Mouse (Mus musculus) MEL (cell line): Measurements from ENCODE around the gene Efcab5. TPM values are rescaled to one million over a fixed set of nuclear protein-coding genes. Genes with fewer than 3 reads are reported as not detected.

ENCODE experiments used
- DNase-seq: peaks from one replicate; pipeline ENCODE4 v3.0.0; 2011; ENCODE audit warnings: low read depth, low spot score
- H3K27ac ChIP-seq: 2 replicates; pipeline ENCODE4 v1.5.1; 2012; ENCODE audit warnings: low read depth, mild to moderate bottlenecking, control low read depth, low read length, moderate library complexity; ENCODE audit not compliant: control insufficient read depth
- H3K27me3 ChIP-seq, 2 experiments: fragments of 150-350 bp in 1 of 2; sonication (generic) in 1 of 2; 2 replicates each; pipeline ENCODE4 v1.6.1; 2012; ENCODE audit warnings: low read length in 2 of 2, mild to moderate bottlenecking in 2 of 2, improper control_type of control experiment in 1 of 2, moderate library complexity in 1 of 2; ENCODE audit not compliant: insufficient read depth in 2 of 2, control insufficient read depth in 1 of 2
- H3K36me3 ChIP-seq, 2 experiments: 2 replicates each; pipeline ENCODE4 v1.6.1; 2012 to 2014; ENCODE audit warnings: low read length in 2 of 2, improper control_type of control experiment in 1 of 2, inconsistent platforms in 1 of 2, mild to moderate bottlenecking in 1 of 2; ENCODE audit not compliant: insufficient read depth in 2 of 2, control insufficient read depth in 1 of 2
- H3K4me1 ChIP-seq, 2 experiments: fragments of 150-350 bp in 1 of 2; sonication (generic) in 1 of 2; 2 replicates each; pipeline ENCODE4 v1.6.1; 2012; ENCODE audit warnings: low read length in 2 of 2, improper control_type of control experiment in 1 of 2, mild to moderate bottlenecking in 1 of 2; ENCODE audit not compliant: insufficient read depth in 2 of 2, control insufficient read depth in 1 of 2
- H3K4me3 ChIP-seq, 2 experiments: fragments of 150-350 bp in 1 of 2; sonication (generic) in 1 of 2; 2 replicates each; pipeline ENCODE4 v1.5.1; 2012; ENCODE audit warnings: low read depth in 2 of 2, low read length in 2 of 2, mild to moderate bottlenecking in 2 of 2, moderate library complexity in 2 of 2, control low read depth in 1 of 2, improper control_type of control experiment in 1 of 2; ENCODE audit not compliant: control insufficient read depth in 1 of 2, insufficient read depth in 1 of 2
- H3K79me2 ChIP-seq: 2 replicates; pipeline ENCODE4 v1.6.1; 2012; ENCODE audit warnings: mild to moderate bottlenecking, low read length, moderate library complexity; ENCODE audit not compliant: control insufficient read depth, poor library complexity, insufficient read depth
- H3K9ac ChIP-seq: 2 replicates; pipeline ENCODE4 v1.6.1; 2012; ENCODE audit warnings: low read depth, mild to moderate bottlenecking, control low read depth, low read length, moderate library complexity; ENCODE audit not compliant: control insufficient read depth, poor library complexity, severe bottlenecking
- H3K9me3 ChIP-seq: fragments of 150-350 bp; sonication (generic); replicated peaks from 2 replicates; pipeline ENCODE4 v1.6.1; 2012; ENCODE audit warnings: mild to moderate bottlenecking, low read length, improper control_type of control experiment, moderate library complexity; ENCODE audit not compliant: insufficient read depth
- BHLHE40 ChIP-seq: IDR thresholded peaks from 2 replicates; pipeline ENCODE4 v1.6.1; 2012; ENCODE audit warnings: low read depth, mild to moderate bottlenecking, inconsistent platforms, low read length, improper control_type of control experiment, borderline replicate concordance
- CHD2 ChIP-seq: IDR thresholded peaks from 2 replicates; pipeline ENCODE4 v1.6.1; 2011; ENCODE audit warnings: low read length, improper control_type of control experiment
- ELF1 ChIP-seq: IDR thresholded peaks from 2 replicates; pipeline ENCODE4 v1.6.1; 2014; ENCODE audit warnings: low read depth, mild to moderate bottlenecking, inconsistent platforms, low read length, improper control_type of control experiment, moderate library complexity
- GATA1 ChIP-seq: IDR thresholded peaks from 2 replicates; pipeline ENCODE4 v1.6.1; 2011; ENCODE audit warnings: low read depth, low read length, improper control_type of control experiment
- HCFC1 ChIP-seq: IDR thresholded peaks from 2 replicates; pipeline ENCODE4 v1.6.1; 2012; ENCODE audit warnings: low read depth, mild to moderate bottlenecking, inconsistent platforms, low read length, improper control_type of control experiment, moderate library complexity
- JUND ChIP-seq: IDR thresholded peaks from 2 replicates; pipeline ENCODE4 v1.6.1; 2011; ENCODE audit warnings: low read depth, mild to moderate bottlenecking, improper control_type of control experiment, low read length
- KAT2A ChIP-seq: conservative IDR thresholded peaks from 2 replicates; pipeline ENCODE4 v1.6.1; 2012; ENCODE audit warnings: low read depth, low read length, improper control_type of control experiment, inconsistent platforms
- MAZ ChIP-seq: IDR thresholded peaks from 2 replicates; pipeline ENCODE4 v1.6.1; 2012; ENCODE audit warnings: low read depth, mild to moderate bottlenecking, inconsistent platforms, low read length, improper control_type of control experiment
- MXI1 ChIP-seq: IDR thresholded peaks from 2 replicates; pipeline ENCODE4 v1.6.1; 2011; ENCODE audit warnings: mild to moderate bottlenecking, low read depth, low read length, improper control_type of control experiment
- MYC ChIP-seq: IDR thresholded peaks from 2 replicates; pipeline ENCODE4 v1.6.1; 2011; ENCODE audit warnings: low read depth, mild to moderate bottlenecking, low read length, improper control_type of control experiment, moderate library complexity
- NELFE ChIP-seq: IDR thresholded peaks from 2 replicates; pipeline ENCODE4 v1.6.1; 2011; ENCODE audit warnings: low read depth, low read length, improper control_type of control experiment
- NRF1 ChIP-seq: IDR thresholded peaks from 2 replicates; pipeline ENCODE4 v1.6.1; 2014; ENCODE audit warnings: low read depth, mild to moderate bottlenecking, inconsistent platforms, low read length, improper control_type of control experiment, moderate library complexity; ENCODE audit not compliant: poor library complexity, insufficient read depth, severe bottlenecking
- POLR2AphosphoS2 ChIP-seq: IDR thresholded peaks from 2 replicates; pipeline ENCODE4 v1.6.1; 2011; ENCODE audit warnings: low read length, improper control_type of control experiment
- RAD21 ChIP-seq: IDR thresholded peaks from 2 replicates; pipeline ENCODE4 v1.6.1; 2011; ENCODE audit warnings: mild to moderate bottlenecking, low read depth, low read length, improper control_type of control experiment
- RCOR1 ChIP-seq: IDR thresholded peaks from 2 replicates; pipeline ENCODE4 v1.6.1; 2012; ENCODE audit warnings: low read depth, mild to moderate bottlenecking, inconsistent platforms, low read length, improper control_type of control experiment
- SIN3A ChIP-seq: IDR thresholded peaks from 2 replicates; pipeline ENCODE4 v1.6.1; 2012; ENCODE audit warnings: low read length, improper control_type of control experiment, inconsistent platforms
- TBP ChIP-seq: IDR thresholded peaks from 2 replicates; pipeline ENCODE4 v1.8.0; 2011; ENCODE audit warnings: low read depth, low read length, improper control_type of control experiment
- TCF12 ChIP-seq: IDR thresholded peaks from 2 replicates; pipeline ENCODE4 v1.6.1; 2014; ENCODE audit warnings: low read depth, mild to moderate bottlenecking, inconsistent platforms, low read length, improper control_type of control experiment, moderate library complexity
- UBTF ChIP-seq: IDR thresholded peaks from 2 replicates; pipeline ENCODE4 v1.6.1; 2012; ENCODE audit warnings: low read depth, mild to moderate bottlenecking, inconsistent platforms, low read length, improper control_type of control experiment, moderate library complexity, borderline replicate concordance; ENCODE audit not compliant: insufficient read depth
- USF1 ChIP-seq: IDR thresholded peaks from 2 replicates; pipeline ENCODE4 v1.6.1; 2014; ENCODE audit warnings: low read depth, mild to moderate bottlenecking, inconsistent platforms, low read length, improper control_type of control experiment, moderate library complexity
- USF2 ChIP-seq, 2 experiments: IDR thresholded peaks; 2 replicates each; pipeline ENCODE4 v1.6.1; 2011 to 2012; ENCODE audit warnings: improper control_type of control experiment in 2 of 2, low read length in 2 of 2, borderline replicate concordance in 1 of 2, inconsistent platforms in 1 of 2, low read depth in 1 of 2, mild to moderate bottlenecking in 1 of 2; ENCODE audit not compliant: insufficient read depth in 1 of 2
- ZC3H11A ChIP-seq: IDR thresholded peaks from 2 replicates; pipeline ENCODE4 v1.6.1; 2012; ENCODE audit warnings: low read depth, mild to moderate bottlenecking, inconsistent platforms, low read length, improper control_type of control experiment
- ZMIZ1 ChIP-seq: IDR thresholded peaks from 2 replicates; pipeline ENCODE4 v1.6.1; 2012; ENCODE audit warnings: low read depth, mild to moderate bottlenecking, inconsistent platforms, low read length, improper control_type of control experiment, moderate library complexity
- ZNF384 ChIP-seq: IDR thresholded peaks from 2 replicates; pipeline ENCODE4 v1.6.1; 2012; ENCODE audit warnings: low read depth, mild to moderate bottlenecking, inconsistent platforms, low read length, improper control_type of control experiment
- polyA plus RNA-seq, 2 experiments: library from polyadenylated mRNA; stranded (reverse) in 1 of 2; unstranded in 1 of 2; fragments of >175 nt in 1 of 2; fragments of >200 nt in 1 of 2; gene quantifications; 2 replicates each; pipeline versions ENCODE4 v1.2.1 to v1.2.4; 2012; ENCODE audit warnings: low replicate concordance in 2 of 2, low read depth in 1 of 2; ENCODE audit not compliant: insufficient read length in 2 of 2, insufficient read depth in 1 of 2, missing spikeins in 1 of 2
- total RNA-seq: library from RNA; depleted of rRNA; stranded (reverse); fragments of 300-350 nt; gene quantifications from 2 replicates; pipeline ENCODE4 v1.2.3, GENCODE M21; 2012

The Efcab5 gene
- total and polyA plus RNA-seq, 3 experiments: 0.27 to 0.29 TPM; not detected in 1

- no peak overlapping the region for H3K27ac ChIP-seq
- no peaks in the 10 kb centered on the region for H3K9me3 ChIP-seq
- no peak for DNase-seq
- no peak overlapping the region for H3K9ac ChIP-seq
- H3K4me1 ChIP-seq: no peaks in the 10 kb centered on the region
- H3K79me2 ChIP-seq: no peaks in the 10 kb centered on the region
- H3K4me3 ChIP-seq: no peak overlapping the region
- TF ChIP-seq GATA1 (no peak), RCOR1 (no peak), ELF1 (no peak), UBTF (no peak), MYC (no peak), RAD21 (no peak), USF1 (no peak), ZNF384 (no peak), TCF12 (no peak), USF2 (IDR thresholded peaks at IDR 0.05; ENCODE audit: borderline replicate concordance in 1 of 2, insufficient read depth in 1 of 2, low read depth in 1 of 2, low read length in 2 of 2) (no peak), BHLHE40 (no peak), NELFE (no peak), MAZ (no peak), JUND (no peak), ZMIZ1 (no peak)
- TF ChIP-seq, all 39 proteins: peak for 0
- H3K27me3 ChIP-seq: peaks cover 0 to 3% of the 10 kb centered on the region in 2 experiments; a peak in 1 of 4 replicates
- H3K36me3 ChIP-seq: no peaks in the 10 kb centered on the region
Measured at GRCm38 (mm10) chr11:77095206-77095605, 93.6 kb downstream of the Efcab5 start.

GRCm38 (mm10) chr11:77094136-77094535 is 94.6 kb downstream of the Efcab5 start:
- Histone ChIP-seq H3K9ac (no peak overlapping the region), H3K4me1 (no peaks in the 10 kb centered on the region)

More at GRCm38 (mm10) chr11:77094136-77094535, 94.6 kb downstream of the Efcab5 start:
- Histone ChIP-seq H3K79me2 (no peaks in the 10 kb centered on the region), H3K9me3 (no peaks in the 10 kb centered on the region), H3K27me3 (peaks cover 0 to 4% of the 10 kb centered on the region in 2 experiments; a peak in 2 of 4 replicates), H3K27ac (no peak overlapping the region), H3K36me3 (0 out of 4 replicates have a peak, but pooled peaks cover 0 to under 1% of the 10 kb centered on the region in 2 experiments), H3K4me3 (no peak overlapping the region)
- no peak for DNase-seq
- TF ChIP-seq KAT2A (no peak), NRF1 (no peak), JUND (no peak), TBP (no peak), POLR2AphosphoS2 (no peak), MXI1 (no peak), BHLHE40 (no peak), RCOR1 (no peak), ZMIZ1 (no peak), SIN3A (no peak), ZNF384 (no peak), CHD2 (no peak), NELFE (no peak), ZC3H11A (no peak), HCFC1 (no peak)
